ENCODE assay signal across 26 mouse cellular contexts in genomic region chr12:67325335-67325734, GRCm38 (mm10).
A peak's percentile ranks its signal among the peaks of the same experiment; 100 is the strongest.
DNase-seq lines count a peak whose midpoint lies in the region; ATAC-seq and TF ChIP-seq lines count a peak whose summit lies in the region.
"Had no signal": no experiment of that assay in that cellular context is flagged by ENCODE, and none has a peak within 500 bp of the region (broad histone marks: within the 10 kb centered on the region; RNA-seq: fewer than 3 reads in every experiment).

No protein-coding gene starts in this region.

- H3K4me1 ChIP-seq in kidney, embryonic 14.5 days (ENCODE audit: control insufficient read depth, insufficient read depth, low read length): no peaks in the 10 kb centered on the region
- H3K4me1 ChIP-seq in kidney, embryonic 16.5 days (ENCODE audit: insufficient read depth, low read length): peaks cover 6% of the 10 kb centered on the region; the same call in 1 of the 2 replicates
- no peaks in the 10 kb centered on the region for H3K4me1 ChIP-seq in kidney, adult 2 months (ENCODE audit: control insufficient read depth, insufficient read depth, low read length)
- H3K4me1 ChIP-seq in MEL (ENCODE audit: control insufficient read depth in 1 of 2, insufficient read depth in 2 of 2, low read length in 2 of 2): no peaks in the 10 kb centered on the region
- H3K4me1 ChIP-seq: embryonic facial prominence, embryonic 13.5 days; embryonic facial prominence, embryonic 15.5 days; forebrain, embryonic 12.5 days had no signal

- ATAC-seq in kidney, embryonic 14.5 days (ENCODE audit: low FRiP score, low TSS enrichment): 0 out of 2 replicates have a peak, but pooled peaks have one; percentile 56
- peak; percentile 63 for ATAC-seq in kidney, embryonic 16.5 days (ENCODE audit: low FRiP score, low TSS enrichment)
- ATAC-seq: CD4-positive, CD25-positive, alpha-beta regulatory T cell, adult 4 months; forebrain, embryonic 14.5 days; forebrain, embryonic 16.5 days had no signal

- 15% methylated on average over 4 of the region's 4 CpGs for WGBS in kidney, embryonic 14.5 days
- WGBS in kidney, embryonic 16.5 days: 25% methylated on average over 4 of the region's 4 CpGs
- 15% methylated on average over 4 of the region's 4 CpGs for WGBS in kidney, adult 2 months

- no peaks in the 10 kb centered on the region for H3K79me2 ChIP-seq in MEL (ENCODE audit: control insufficient read depth, insufficient read depth, low read length, poor library complexity)

- no peak for TF ChIP-seq POLR2A in kidney, adult 2 months (IDR thresholded peaks at IDR 0.05; ENCODE audit: low read depth, low read length)
- TF ChIP-seq POLR2A in MEL (IDR thresholded peaks at IDR 0.05; ENCODE audit: control insufficient read depth in 1 of 2, insufficient read depth in 1 of 2, low read depth in 1 of 2, low read length in 2 of 2, poor library complexity in 1 of 2): no peak

- no peak overlapping the region for H3K9ac ChIP-seq in kidney, embryonic 14.5 days (ENCODE audit: low read depth, low read length)
- H3K9ac ChIP-seq in kidney, embryonic 16.5 days (replicated peaks; ENCODE audit: low read length): no peak overlapping the region
- no peak overlapping the region for H3K9ac ChIP-seq in MEL (ENCODE audit: control insufficient read depth, low read depth, low read length, poor library complexity, severe bottlenecking)
- H3K9ac ChIP-seq: embryonic facial prominence, embryonic 13.5 days; embryonic facial prominence, embryonic 15.5 days; forebrain, embryonic 12.5 days had no signal

- no peaks in the 10 kb centered on the region for H3K27me3 ChIP-seq in kidney, embryonic 14.5 days (ENCODE audit: control insufficient read depth, insufficient read depth, low read length)
- no peaks in the 10 kb centered on the region for H3K27me3 ChIP-seq in kidney, embryonic 16.5 days (ENCODE audit: insufficient read depth, low read length)
- H3K27me3 ChIP-seq in kidney, adult 2 months (replicated peaks; ENCODE audit: control insufficient read depth, insufficient read depth, low read length): no peaks in the 10 kb centered on the region
- H3K27me3 ChIP-seq in MEL (ENCODE audit: control insufficient read depth in 1 of 2, insufficient read depth in 2 of 2, low read length in 2 of 2): no peaks in the 10 kb centered on the region
- H3K27me3 ChIP-seq: CH12.LX; embryonic facial prominence, embryonic 13.5 days; embryonic facial prominence, embryonic 15.5 days; forebrain, embryonic 12.5 days had no signal

- no peak overlapping the region for H3K27ac ChIP-seq in kidney, embryonic 14.5 days (ENCODE audit: low read depth, low read length)
- H3K27ac ChIP-seq in kidney, embryonic 16.5 days (ENCODE audit: low read length): no peak overlapping the region
- H3K27ac ChIP-seq in kidney, adult 2 months (ENCODE audit: insufficient read depth, low read depth, low read length): no peak overlapping the region
- H3K27ac ChIP-seq in MEL (ENCODE audit: control insufficient read depth, low read depth, low read length): no peak overlapping the region
- H3K27ac ChIP-seq: embryonic facial prominence, embryonic 13.5 days; embryonic facial prominence, embryonic 15.5 days; forebrain, embryonic 10.5 days; forebrain, embryonic 12.5 days had no signal

- H3K9me3 ChIP-seq in kidney, embryonic 14.5 days (ENCODE audit: control insufficient read depth, low read length): no peaks in the 10 kb centered on the region
- no peaks in the 10 kb centered on the region for H3K9me3 ChIP-seq in kidney, embryonic 16.5 days (ENCODE audit: low read length)
- no peaks in the 10 kb centered on the region for H3K9me3 ChIP-seq in MEL (replicated peaks; ENCODE audit: insufficient read depth, low read length)
- H3K9me3 ChIP-seq: embryonic facial prominence, embryonic 13.5 days; embryonic facial prominence, embryonic 15.5 days; forebrain, embryonic 10.5 days; forebrain, embryonic 12.5 days had no signal

- DNase-seq in kidney, postnatal 36 days: no peak
- no peak for DNase-seq in kidney, adult 2 months
- peak; percentile 5 for DNase-seq in MEL (ENCODE audit: low read depth, low spot score)
- no peak for DNase-seq in cerebellum, postnatal 4 days (ENCODE audit: low spot score in 2 of 2)
- DNase-seq: adrenal gland, adult 2 months; adrenal gland, postnatal 10 days; adrenal gland, postnatal 25 days; B cell, adult 2 months; cerebellum, adult 11-12 months; cerebellum, adult 2 months; cerebellum, adult 9-10 months; cerebellum, postnatal 10 days; cerebellum, postnatal 25 days; embryo, embryonic 11 days had no signal

- TF ChIP-seq CTCF in kidney, adult 2 months (conservative IDR thresholded peaks at IDR 0.05; ENCODE audit: insufficient read depth, insufficient read length, low read depth, low read length): no peak
- TF ChIP-seq CTCF in MEL (IDR thresholded peaks at IDR 0.05 in 2 of 3, conservative IDR thresholded peaks at IDR 0.05 in 1 of 3; ENCODE audit: control insufficient read depth in 1 of 3, insufficient read depth in 1 of 3, low read depth in 2 of 3, low read length in 3 of 3, poor library complexity in 1 of 3, severe bottlenecking in 1 of 3): no peak

- no peak for TF ChIP-seq RAD21 in MEL (IDR thresholded peaks at IDR 0.05; ENCODE audit: low read depth, low read length)

- no peak overlapping the region for H3K4me3 ChIP-seq in kidney, embryonic 14.5 days (ENCODE audit: low read length)
- H3K4me3 ChIP-seq in kidney, embryonic 16.5 days (ENCODE audit: low read length): no peak overlapping the region
- no peak overlapping the region for H3K4me3 ChIP-seq in kidney, adult 2 months (ENCODE audit: insufficient read depth, low read depth, low read length)
- H3K4me3 ChIP-seq in MEL (ENCODE audit: control insufficient read depth in 1 of 2, insufficient read depth in 1 of 2, low read depth in 2 of 2, low read length in 2 of 2): no peak overlapping the region
- H3K4me3 ChIP-seq: embryonic facial prominence, embryonic 13.5 days; embryonic facial prominence, embryonic 15.5 days; erythroblast, embryonic 14.5 days; forebrain, embryonic 10.5 days; forebrain, embryonic 12.5 days had no signal

- H3K4me2 ChIP-seq in kidney, embryonic 14.5 days (replicated peaks; ENCODE audit: low read depth, low read length): 0 out of 2 replicates have a peak overlapping the region, but pooled peaks have one; percentile 17
- no peak overlapping the region for H3K4me2 ChIP-seq in kidney, embryonic 16.5 days (replicated peaks; ENCODE audit: low read depth, low read length)
- H3K4me2 ChIP-seq: embryonic facial prominence, embryonic 13.5 days; embryonic facial prominence, embryonic 15.5 days; forebrain, embryonic 12.5 days had no signal

- no peaks in the 10 kb centered on the region for H3K36me3 ChIP-seq in kidney, embryonic 14.5 days (ENCODE audit: control insufficient read depth, insufficient read depth, low read length)
- H3K36me3 ChIP-seq in kidney, embryonic 16.5 days (ENCODE audit: insufficient read depth, low read length): no peaks in the 10 kb centered on the region
- H3K36me3 ChIP-seq in kidney, adult 2 months (ENCODE audit: control insufficient read depth, insufficient read depth, low read length): no peaks in the 10 kb centered on the region
- no peaks in the 10 kb centered on the region; a peak in 1 of 4 replicates for H3K36me3 ChIP-seq in MEL (ENCODE audit: control insufficient read depth in 1 of 2, insufficient read depth in 2 of 2, low read length in 2 of 2)
- H3K36me3 ChIP-seq: embryonic facial prominence, embryonic 13.5 days; embryonic facial prominence, embryonic 15.5 days; forebrain, embryonic 10.5 days; forebrain, embryonic 12.5 days; G1E had no signal

- no peak for TF ChIP-seq EP300 in MEL (IDR thresholded peaks at IDR 0.05; ENCODE audit: low read depth in 1 of 2, low read length in 2 of 2)

TF ChIP-seq in MEL, 35 proteins besides CTCF, POLR2A, EP300 and RAD21:
- TF ChIP-seq UBTF (IDR thresholded peaks at IDR 0.05; ENCODE audit: borderline replicate concordance, insufficient read depth, low read depth, low read length): no peak
- TF ChIP-seq POLR2AphosphoS5 (IDR thresholded peaks at IDR 0.05; ENCODE audit: borderline replicate concordance, low read depth, low read length): no peak
- TF ChIP-seq GATA1 (IDR thresholded peaks at IDR 0.05; ENCODE audit: low read depth, low read length): no peak
- TF ChIP-seq HCFC1 (IDR thresholded peaks at IDR 0.05; ENCODE audit: low read depth, low read length): no peak
- no peak for TF ChIP-seq ZC3H11A (IDR thresholded peaks at IDR 0.05; ENCODE audit: low read depth, low read length)
- no peak for TF ChIP-seq USF1 (IDR thresholded peaks at IDR 0.05; ENCODE audit: low read depth, low read length)
- TF ChIP-seq ZKSCAN1 (IDR thresholded peaks at IDR 0.05; ENCODE audit: low read depth, low read length): no peak
- no peak for TF ChIP-seq SIN3A (IDR thresholded peaks at IDR 0.05; ENCODE audit: low read length)
- no peak for TF ChIP-seq TBP (IDR thresholded peaks at IDR 0.05; ENCODE audit: low read depth, low read length)
- TF ChIP-seq KAT2A (conservative IDR thresholded peaks at IDR 0.05; ENCODE audit: low read depth, low read length): no peak
- no peak for TF ChIP-seq ZMIZ1 (IDR thresholded peaks at IDR 0.05; ENCODE audit: low read depth, low read length)
- no peak for TF ChIP-seq RCOR1 (IDR thresholded peaks at IDR 0.05; ENCODE audit: low read depth, low read length)
- TF ChIP-seq USF2 (IDR thresholded peaks at IDR 0.05; ENCODE audit: borderline replicate concordance in 1 of 2, insufficient read depth in 1 of 2, low read depth in 1 of 2, low read length in 2 of 2): no peak
- TF ChIP-seq NRF1 (IDR thresholded peaks at IDR 0.05; ENCODE audit: insufficient read depth, low read depth, low read length, poor library complexity, severe bottlenecking): no peak
- TF ChIP-seq MYC (IDR thresholded peaks at IDR 0.05; ENCODE audit: low read depth, low read length): no peak
- TF ChIP-seq MYB (IDR thresholded peaks at IDR 0.05; ENCODE audit: low read depth, low read length): no peak
